Mouse (Mus musculus) neural tube, embryonic 14.5 days (tissue): ENCODE data around the gene Agpat2. TPM values are rescaled to one million over a fixed set of nuclear protein-coding genes. Genes with fewer than 3 reads are reported as not detected.
A peak's percentile ranks its signal among the peaks of the same experiment; 100 is the strongest.

Experiments
- ATAC-seq: fragments of 200-750 bp; cut with Nextera tagmentation; 2 replicates; pipeline ENCODE4 v1.8.0; 2017; ENCODE audit warnings: low read depth, mild to moderate bottlenecking, moderate TSS enrichment, moderate library complexity
- H3K27ac ChIP-seq: fragments of 300-500 bp; sonication (generic); 2 replicates; pipeline ENCODE4 v1.5.1; 2014; ENCODE audit warnings: low read depth, mild to moderate bottlenecking, control low read depth, low read length, moderate library complexity, mixed read lengths
- H3K27me3 ChIP-seq: fragments of 300-500 bp; sonication (generic); 2 replicates; pipeline ENCODE4 v1.6.1; 2014; ENCODE audit warnings: low read length; ENCODE audit not compliant: control insufficient read depth, insufficient read depth
- H3K36me3 ChIP-seq: fragments of 300-500 bp; sonication (generic); 2 replicates; pipeline ENCODE4 v1.6.1; 2014; ENCODE audit warnings: low read length, mixed read lengths; ENCODE audit not compliant: control insufficient read depth, insufficient read depth
- H3K4me1 ChIP-seq: fragments of 300-500 bp; sonication (generic); 2 replicates; pipeline ENCODE4 v1.6.1; 2014; ENCODE audit warnings: low read length; ENCODE audit not compliant: control insufficient read depth, insufficient read depth
- H3K4me2 ChIP-seq: fragments of 300-500 bp; sonication (generic); 2 replicates; pipeline ENCODE4 v1.6.1; 2014; ENCODE audit warnings: mild to moderate bottlenecking, low read depth, low read length, control low read depth
- H3K4me3 ChIP-seq: fragments of 300-500 bp; sonication (generic); 2 replicates; pipeline ENCODE4 v1.5.1; 2014; ENCODE audit warnings: low read depth, low read length, control low read depth, mixed read lengths
- H3K9ac ChIP-seq: fragments of 300-500 bp; sonication (generic); replicated peaks from 2 replicates; pipeline ENCODE4 v1.6.1; 2014; ENCODE audit warnings: low read depth, mild to moderate bottlenecking, control low read depth, low read length, mixed read lengths
- H3K9me3 ChIP-seq: fragments of 300-500 bp; sonication (generic); 2 replicates; pipeline ENCODE4 v1.6.1; 2016; ENCODE audit warnings: low read length; ENCODE audit not compliant: control insufficient read depth
- WGBS: fragments of 180-500 bp; shearing (Covaris S2); extraction: QIAGEN DNeasy Blood & Tissue Kit; methylation state at CpG from one replicate; pipeline ENCODE4 v1.1.7; 2014; 5-methylcytosine and 5-hydroxymethylcytosine counted together
- polyA plus RNA-seq: library from polyadenylated mRNA; unstranded; fragments of >200 nt; fragmentation: Nextera tagmentation; extraction: Ambion mirVana; gene quantifications from 2 replicates; pipeline ENCODE4 v1.2.1, GENCODE M21; 2014

The Agpat2 gene
- polyA plus RNA-seq, 1 experiment from 2014 or later, result 2.7 TPM

DNA sequence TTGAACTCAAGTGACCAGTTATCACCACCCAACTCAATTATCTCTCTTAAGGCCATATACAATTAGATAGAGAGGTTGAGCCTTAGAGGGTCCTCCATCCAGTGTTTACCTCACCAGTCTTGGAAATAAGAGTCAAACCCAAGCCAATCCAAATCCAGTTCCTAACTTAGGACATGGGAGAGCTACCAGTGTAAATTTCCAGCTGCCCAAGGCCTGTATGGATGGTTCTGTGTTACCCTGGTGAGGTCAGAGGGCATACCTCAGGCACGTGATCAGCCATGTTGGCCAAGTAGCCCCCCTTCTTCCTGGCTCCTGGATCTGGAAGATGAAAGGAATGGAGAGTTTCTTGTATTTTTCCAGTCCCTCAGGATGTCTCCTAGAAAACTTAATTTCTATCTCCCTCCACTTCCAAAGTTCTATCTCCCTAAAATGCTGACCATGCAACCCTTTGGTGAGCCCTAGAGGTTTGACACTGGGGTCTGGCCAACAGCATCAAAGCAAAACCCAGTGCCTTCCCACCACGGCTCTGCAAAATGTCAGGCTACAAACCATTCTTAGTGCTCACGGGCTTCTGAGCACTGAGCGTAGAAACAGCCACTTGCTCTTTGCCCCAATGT lies 33.2 kb upstream of the Agpat2 start:
- Histone ChIP-seq H3K9ac (no peak overlapping the region; the same call in 1 of the 2 replicates), H3K9me3 (no peaks in the 10 kb centered on the region), H3K27me3 (no peaks in the 10 kb centered on the region), H3K4me1 (peaks cover 22% of the 10 kb centered on the region), H3K4me3 (no peak overlapping the region), H3K36me3 (peaks cover 38% of the 10 kb centered on the region), H3K27ac (no peak overlapping the region), H3K4me2 (no peak overlapping the region)
- WGBS, result 87% methylated on average over 4 of the region's 4 CpGs
- no peak for ATAC-seq

DNA sequence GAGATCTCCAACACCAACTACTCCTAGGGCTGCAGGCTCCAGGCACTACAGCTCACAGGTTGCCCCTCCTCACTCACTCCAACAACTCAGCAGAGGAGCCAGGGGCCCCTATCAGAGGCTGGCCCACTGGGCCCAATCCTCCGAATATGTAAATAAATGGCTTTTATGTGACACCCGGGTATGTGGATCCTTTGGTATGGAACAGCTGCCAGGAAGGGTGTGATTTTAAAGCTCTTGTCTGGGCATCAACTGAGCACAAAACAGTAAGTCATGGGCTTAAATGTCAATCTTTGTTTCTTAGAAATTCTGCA lies 32.1 kb upstream of the Agpat2 start:
- Histone ChIP-seq H3K9ac (no peak overlapping the region), H3K4me1 (peaks cover 30% of the 10 kb centered on the region), H3K9me3 (no peaks in the 10 kb centered on the region), H3K4me2 (no peak overlapping the region), H3K27me3 (no peaks in the 10 kb centered on the region), H3K36me3 (peaks cover 38% of the 10 kb centered on the region), H3K4me3 (no peak overlapping the region), H3K27ac (no peak overlapping the region)
- 55% methylated on average over 2 of the region's 2 CpGs for WGBS
- ATAC-seq, result no peak

GRCm38 (mm10) chr2:26635489-26636324 lies 31.5 kb upstream of the Agpat2 start:
- Histone ChIP-seq H3K9me3 (no peaks in the 10 kb centered on the region), H3K36me3 (peaks cover 38% of the 10 kb centered on the region), H3K9ac (no peak overlapping the region), H3K27me3 (no peaks in the 10 kb centered on the region), H3K27ac (no peak overlapping the region), H3K4me1 (peaks cover 33% of the 10 kb centered on the region), H3K4me3 (no peak overlapping the region), H3K4me2 (no peak overlapping the region)
- WGBS, result 75% methylated on average over 21 of the region's 21 CpGs
- no peak for ATAC-seq

DNA sequence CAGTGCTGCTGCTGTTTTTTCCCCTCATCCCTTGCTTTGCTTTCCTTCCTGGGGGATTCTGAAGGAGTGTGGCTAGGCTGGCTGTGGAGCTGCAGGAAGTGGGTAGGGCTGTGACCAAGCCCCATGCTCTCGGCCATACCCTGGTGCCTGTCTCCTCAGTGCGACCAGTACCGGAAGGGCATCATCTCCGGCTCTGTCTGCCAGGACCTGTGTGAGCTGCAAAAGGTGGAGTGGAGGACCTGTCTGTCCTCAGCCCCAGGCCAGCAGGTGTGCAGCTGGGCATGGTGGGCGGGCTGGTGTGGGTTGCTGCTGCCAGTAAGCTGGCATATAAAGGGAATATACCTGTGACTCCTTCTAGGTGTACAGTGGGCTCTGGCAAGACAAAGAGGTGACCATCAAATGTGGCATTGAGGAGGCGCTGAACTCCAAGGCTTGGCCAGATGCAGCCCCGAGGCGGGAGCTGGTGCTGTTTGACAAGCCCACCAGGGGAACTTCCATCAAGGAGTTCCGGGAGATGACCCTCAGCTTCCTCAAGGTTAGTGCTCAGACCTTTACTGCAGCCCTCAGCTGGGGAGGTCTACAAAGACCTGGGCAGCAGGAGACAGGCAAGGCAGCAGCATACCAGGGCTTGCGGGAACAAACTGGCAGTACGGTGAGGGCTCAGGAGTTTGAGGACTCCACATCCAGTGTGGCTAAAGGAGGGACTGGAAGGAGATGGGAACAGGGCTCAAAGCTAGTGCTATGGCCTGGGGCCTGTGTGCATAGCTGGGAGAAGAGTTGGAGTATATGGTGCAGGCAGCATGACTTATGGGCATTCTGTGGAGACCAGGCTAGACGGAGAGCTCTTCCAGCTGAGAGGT lies 30.6 kb upstream of the Agpat2 start:
- H3K4me3 ChIP-seq, result no peak overlapping the region
- WGBS, result 64% methylated on average over 12 of the region's 12 CpGs
- no peaks in the 10 kb centered on the region for H3K27me3 ChIP-seq
- peaks cover 38% of the 10 kb centered on the region for H3K36me3 ChIP-seq
- no peaks in the 10 kb centered on the region for H3K9me3 ChIP-seq
- H3K27ac ChIP-seq, result no peak overlapping the region
- no peak overlapping the region for H3K4me2 ChIP-seq
- peaks cover 41% of the 10 kb centered on the region for H3K4me1 ChIP-seq
- H3K9ac ChIP-seq, result no peak overlapping the region
- no peak for ATAC-seq

- no peaks in the 10 kb centered on the region for H3K9me3 ChIP-seq
- ATAC-seq, result no peak
- WGBS, result 73% methylated on average over 4 of the region's 4 CpGs
- no peak overlapping the region for H3K4me3 ChIP-seq
- peaks cover 47% of the 10 kb centered on the region for H3K4me1 ChIP-seq
- H3K27ac ChIP-seq, result no peak overlapping the region
- 0 out of 2 replicates have a peak overlapping the region, but pooled peaks have one; percentile 16 for H3K9ac ChIP-seq
- H3K36me3 ChIP-seq, result peaks cover 38% of the 10 kb centered on the region
- no peaks in the 10 kb centered on the region for H3K27me3 ChIP-seq
- no peak overlapping the region for H3K4me2 ChIP-seq
Measured at GRCm38 (mm10) chr2:26633953-26634530, 29.8 kb upstream of the Agpat2 start.

- Histone ChIP-seq H3K9me3 (no peaks in the 10 kb centered on the region), H3K4me2 (no peak overlapping the region), H3K27ac (peak overlapping the region; percentile 28; the same call in 1 of the 2 replicates), H3K4me3 (no peak overlapping the region), H3K4me1 (peaks cover 38% of the 10 kb centered on the region), H3K36me3 (peaks cover 35% of the 10 kb centered on the region), H3K9ac (0 out of 2 replicates have a peak overlapping the region, but pooled peaks have one; percentile 21), H3K27me3 (no peaks in the 10 kb centered on the region)
- no peak for ATAC-seq
- 69% methylated on average over 16 of the region's 16 CpGs for WGBS
Measured at GRCm38 (mm10) chr2:26632541-26633395, 28.6 kb upstream of the Agpat2 start.

GRCm38 (mm10) chr2:26628792-26629437 lies 24.7 kb upstream of the Agpat2 start:
- WGBS, result 17% methylated on average over 5 of the region's 5 CpGs
- peaks cover 36% of the 10 kb centered on the region for H3K4me1 ChIP-seq
- peak overlapping the region; percentile 61 for H3K4me2 ChIP-seq
- peak overlapping the region; percentile 82 for H3K4me3 ChIP-seq
- peak; percentile 50; the same call in 1 of the 2 replicates for ATAC-seq
- no peaks in the 10 kb centered on the region for H3K36me3 ChIP-seq
- H3K27ac ChIP-seq, result peak overlapping the region; percentile 85
- peak overlapping the region; percentile 97 for H3K9ac ChIP-seq
- H3K9me3 ChIP-seq, result no peaks in the 10 kb centered on the region
- no peaks in the 10 kb centered on the region for H3K27me3 ChIP-seq
